Mouse (Mus musculus) hindbrain, postnatal 0 days (tissue): ENCODE measurements around the gene Prkg1. TPM values are rescaled to one million over a fixed set of nuclear protein-coding genes. Genes with fewer than 3 reads are reported as not detected.
A peak's percentile ranks its signal among the peaks of the same experiment; 100 is the strongest.

Source experiments
- ATAC-seq: fragments of 200-750 bp; cut with Nextera tagmentation; 2 replicates; pipeline ENCODE4 v1.8.0; 2017; ENCODE audit warnings: mild to moderate bottlenecking, moderate TSS enrichment, moderate library complexity
- DNase-seq: peaks from one replicate; pipeline ENCODE4 v3.0.0-alpha.2; 2015; ENCODE audit warnings: low spot score
- H3K27ac ChIP-seq: fragments of 300-500 bp; sonication (generic); 2 replicates; pipeline ENCODE4 v1.5.1; 2014; ENCODE audit warnings: mild to moderate bottlenecking
- H3K27me3 ChIP-seq: fragments of 300-500 bp; sonication (generic); 2 replicates; pipeline ENCODE4 v1.6.1; 2014; ENCODE audit warnings: low read length, mixed read lengths; ENCODE audit not compliant: insufficient read depth
- H3K36me3 ChIP-seq: fragments of 300-500 bp; sonication (generic); 2 replicates; pipeline ENCODE4 v1.6.1; 2014; ENCODE audit warnings: low read length, mixed read lengths; ENCODE audit not compliant: insufficient read depth
- H3K4me1 ChIP-seq: fragments of 300-500 bp; sonication (generic); 2 replicates; pipeline ENCODE4 v1.6.1; 2014; ENCODE audit warnings: antibody characterized with exemption, low read length, mixed read lengths; ENCODE audit not compliant: insufficient read depth
- H3K4me2 ChIP-seq: fragments of 300-500 bp; sonication (generic); 2 replicates; pipeline ENCODE4 v1.6.1; 2014; ENCODE audit warnings: low read depth, mild to moderate bottlenecking, low read length, moderate library complexity, mixed read lengths
- H3K4me3 ChIP-seq: fragments of 300-500 bp; sonication (generic); 2 replicates; pipeline ENCODE4 v1.5.1; 2014; ENCODE audit warnings: low read length
- H3K9ac ChIP-seq: fragments of 300-500 bp; sonication (generic); replicated peaks from 2 replicates; pipeline ENCODE4 v1.6.1; 2014; ENCODE audit warnings: mild to moderate bottlenecking, low read length, moderate library complexity, mixed read lengths
- H3K9me3 ChIP-seq: fragments of 300-500 bp; sonication (generic); 2 replicates; pipeline ENCODE4 v1.6.1; 2016; ENCODE audit warnings: low read length, mixed read lengths
- CTCF ChIP-seq: IDR thresholded peaks from 2 replicates; pipeline ENCODE4 v1.5.1; 2016; ENCODE audit warnings: antibody characterized with exemption, control low read depth, low read depth
- WGBS: fragments of 180-500 bp; shearing (Covaris S2); extraction: QIAGEN DNeasy Blood & Tissue Kit; methylation state at CpG from one replicate; pipeline ENCODE4 v1.1.7; 2014; 5-methylcytosine and 5-hydroxymethylcytosine counted together
- polyA plus RNA-seq: library from polyadenylated mRNA; unstranded; fragments of >200 nt; fragmentation: Nextera tagmentation; extraction: Ambion mirVana; gene quantifications from 2 replicates; pipeline ENCODE4 v1.2.1, GENCODE M21; 2015
- total RNA-seq: library from RNA; depleted of rRNA; stranded (reverse); fragments of >200 nt; gene quantifications from 2 replicates; pipeline ENCODE4 v1.2.3, GENCODE M21; 2014

Gene Prkg1
- total and polyA plus RNA-seq, 2 experiments from 2014 or later, result 5.3 to 8.6 TPM

DNA sequence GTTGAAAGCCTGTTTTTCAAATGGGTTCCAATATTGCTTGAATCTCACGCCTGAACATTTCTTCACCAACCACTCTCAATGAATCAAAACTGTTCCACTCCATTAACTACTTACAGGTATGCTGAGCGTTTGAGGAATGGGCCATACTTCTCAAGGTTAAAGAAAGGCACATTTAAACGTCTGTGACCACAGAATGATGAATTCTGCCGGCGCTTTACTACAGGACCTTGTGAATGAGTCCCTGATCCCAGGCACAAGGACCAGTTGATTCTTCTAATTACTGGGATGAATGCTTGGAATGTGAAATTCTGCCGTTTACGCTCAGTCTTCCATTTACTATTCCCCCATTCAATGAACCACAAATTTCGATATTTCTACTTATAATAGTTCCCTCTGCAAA is 632.2 kb downstream of the Prkg1 start:
- no peaks in the 10 kb centered on the region for H3K27me3 ChIP-seq
- no peak overlapping the region for H3K9ac ChIP-seq
- no peak overlapping the region for H3K4me3 ChIP-seq
- ATAC-seq (no peak), DNase-seq (no peak)
- no peak for TF ChIP-seq CTCF
- H3K9me3 ChIP-seq, result no peaks in the 10 kb centered on the region
- H3K4me1 ChIP-seq, result no peaks in the 10 kb centered on the region
- H3K36me3 ChIP-seq, result no peaks in the 10 kb centered on the region
- WGBS, result 81% methylated on average over 8 of the region's 8 CpGs
- H3K4me2 ChIP-seq, result no peak overlapping the region
- no peak overlapping the region for H3K27ac ChIP-seq

DNA sequence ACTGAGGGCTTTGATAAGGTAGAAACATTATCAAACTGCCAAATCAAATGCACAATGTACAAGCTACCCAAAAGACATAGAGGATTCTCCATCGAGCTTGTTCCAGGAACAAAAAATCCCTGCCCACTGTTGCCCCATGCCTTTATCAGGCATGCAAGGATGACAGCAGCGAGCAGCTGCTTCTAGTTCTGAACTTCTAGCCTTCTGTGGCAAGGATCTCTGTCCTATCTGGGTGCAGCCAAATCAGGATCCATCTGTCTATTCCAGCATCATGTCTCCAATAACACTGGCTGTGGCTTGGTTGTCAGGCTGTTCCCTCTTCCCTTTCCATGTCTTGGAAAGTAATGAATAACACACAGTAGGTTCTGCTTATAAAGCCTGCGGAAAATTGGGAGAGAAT is 640.2 kb downstream of the Prkg1 start:
- no peaks in the 10 kb centered on the region for H3K36me3 ChIP-seq
- H3K27ac ChIP-seq, result no peak overlapping the region
- no peak overlapping the region for H3K4me3 ChIP-seq
- no peak for DNase-seq
- no peaks in the 10 kb centered on the region for H3K9me3 ChIP-seq
- H3K4me2 ChIP-seq, result no peak overlapping the region
- H3K9ac ChIP-seq, result no peak overlapping the region
- no peak for ATAC-seq
- H3K4me1 ChIP-seq, result no peaks in the 10 kb centered on the region
- H3K27me3 ChIP-seq, result no peaks in the 10 kb centered on the region
- no peak for TF ChIP-seq CTCF
- 62% methylated on average over 3 of the region's 3 CpGs for WGBS

DNA sequence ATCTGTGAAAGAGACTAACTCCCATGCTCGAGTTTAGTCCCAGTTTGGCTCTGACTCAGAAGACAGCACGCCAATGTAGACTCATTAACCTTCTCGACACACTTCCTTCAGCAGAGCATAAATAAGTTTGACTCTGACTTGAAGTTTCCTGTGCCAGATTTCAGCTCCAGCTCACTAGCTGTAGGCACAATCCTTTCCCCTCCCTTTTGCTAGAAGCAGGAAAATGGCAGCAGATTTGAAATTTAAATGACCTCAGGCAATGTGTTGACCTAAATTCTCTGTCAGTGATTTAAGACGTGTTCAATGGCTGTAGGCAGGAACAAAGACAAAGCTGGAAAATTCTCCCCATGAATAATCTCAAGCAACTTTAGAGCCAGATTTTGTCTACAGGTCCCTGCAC is 650.1 kb downstream of the Prkg1 start:
- no peaks in the 10 kb centered on the region for H3K9me3 ChIP-seq
- H3K27ac ChIP-seq, result no peak overlapping the region
- no peak overlapping the region for H3K4me2 ChIP-seq
- no peak for TF ChIP-seq CTCF
- H3K4me1 ChIP-seq, result no peaks in the 10 kb centered on the region
- no peaks in the 10 kb centered on the region for H3K27me3 ChIP-seq
- no peak overlapping the region for H3K9ac ChIP-seq
- no peak overlapping the region for H3K4me3 ChIP-seq
- DNase-seq (peak; percentile 64), ATAC-seq (0 out of 2 replicates have a peak, but pooled peaks have one; percentile 32)
- no peaks in the 10 kb centered on the region for H3K36me3 ChIP-seq
- 18% methylated on average over 4 of the region's 4 CpGs for WGBS

DNA sequence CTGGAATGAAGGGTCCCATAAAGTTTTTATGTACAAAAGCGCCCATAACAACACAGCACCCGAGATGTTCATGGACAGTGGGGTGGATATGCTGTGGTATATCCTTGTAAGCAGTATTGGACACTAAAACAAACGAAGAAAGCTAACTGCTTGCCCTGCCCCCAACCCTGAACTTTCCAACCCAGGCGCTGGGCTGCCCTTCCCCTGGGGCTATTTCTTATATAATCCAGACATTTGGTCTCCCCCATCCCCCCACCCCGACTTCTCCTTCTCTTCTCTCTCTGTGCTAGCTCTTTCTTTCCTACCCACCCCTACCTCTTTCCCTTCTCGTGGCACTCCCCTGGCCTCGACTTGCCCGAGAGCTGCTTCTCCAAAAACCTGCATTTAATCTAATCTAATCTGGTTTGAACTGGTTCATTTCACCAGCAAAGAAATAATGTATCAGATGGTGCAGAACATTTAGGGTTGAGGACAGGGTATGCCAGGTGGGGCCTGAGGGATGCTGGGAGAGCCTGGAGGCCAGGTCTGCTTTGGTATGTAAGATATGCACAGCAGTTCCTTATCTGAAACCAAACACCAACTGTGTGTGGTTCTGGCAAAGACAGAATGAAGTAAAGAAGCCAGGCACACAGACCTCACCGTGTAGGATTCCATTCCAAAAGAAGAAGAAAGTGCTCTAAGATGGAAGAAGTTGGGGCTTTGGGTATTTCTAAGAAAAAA is 657.8 kb downstream of the Prkg1 start:
- H3K4me1 ChIP-seq, result no peaks in the 10 kb centered on the region
- no peak for DNase-seq
- H3K27me3 ChIP-seq, result no peaks in the 10 kb centered on the region
- H3K4me2 ChIP-seq, result no peak overlapping the region
- no peak for TF ChIP-seq CTCF
- no peak overlapping the region for H3K9ac ChIP-seq
- H3K36me3 ChIP-seq, result no peaks in the 10 kb centered on the region
- no peak overlapping the region for H3K27ac ChIP-seq
- H3K9me3 ChIP-seq, result no peaks in the 10 kb centered on the region
- no peak for ATAC-seq
- no peak overlapping the region for H3K4me3 ChIP-seq
- WGBS, result 49% methylated on average over 9 of the region's 9 CpGs

DNA sequence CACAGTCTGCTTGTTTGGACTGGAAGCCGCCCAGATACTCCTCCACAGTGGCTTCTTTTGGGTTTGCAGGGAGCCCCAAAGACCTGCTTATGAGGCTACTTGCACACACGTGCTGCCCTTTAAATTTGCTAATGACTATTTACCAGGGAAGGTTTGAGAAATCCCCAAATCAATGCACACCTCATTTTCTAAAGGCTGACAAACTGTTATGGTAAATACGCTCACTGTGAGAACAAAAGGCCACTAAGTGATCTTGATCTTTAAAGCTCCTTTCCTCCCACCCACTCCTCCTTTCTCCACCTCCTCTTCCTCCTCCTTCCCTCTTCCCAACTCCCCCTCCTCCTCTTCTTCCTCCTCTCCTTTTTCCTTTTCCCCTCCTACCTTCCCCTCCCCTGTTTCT is 658.8 kb downstream of the Prkg1 start:
- no peaks in the 10 kb centered on the region for H3K4me1 ChIP-seq
- no peaks in the 10 kb centered on the region for H3K36me3 ChIP-seq
- H3K9me3 ChIP-seq, result no peaks in the 10 kb centered on the region
- DNase-seq (no peak), ATAC-seq (no peak)
- no peak overlapping the region for H3K4me3 ChIP-seq
- no peaks in the 10 kb centered on the region for H3K27me3 ChIP-seq
- no peak overlapping the region for H3K9ac ChIP-seq
- TF ChIP-seq CTCF, result no peak
- H3K4me2 ChIP-seq, result no peak overlapping the region
- 42% methylated on average over 3 of the region's 3 CpGs for WGBS
- no peak overlapping the region for H3K27ac ChIP-seq

DNA sequence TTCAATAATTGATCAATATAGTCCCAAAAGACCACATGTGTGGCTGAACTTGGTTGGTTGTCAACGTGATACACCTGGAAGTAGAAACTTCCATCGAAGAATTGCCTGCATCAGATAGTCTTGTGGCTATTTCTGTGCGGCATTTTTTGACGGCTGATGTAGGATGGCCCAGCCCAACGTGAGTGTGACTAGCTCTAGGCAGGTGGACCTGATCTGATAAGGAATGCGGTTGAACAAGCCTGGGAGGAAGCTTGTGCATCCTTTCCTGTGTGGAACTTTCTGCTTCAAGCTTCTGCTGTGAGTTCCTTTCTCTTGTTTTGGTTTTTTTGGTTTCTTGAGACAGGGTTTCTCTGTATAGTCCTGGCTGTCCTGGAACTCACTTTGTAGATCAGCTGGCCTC is 660.1 kb downstream of the Prkg1 start:
- no peaks in the 10 kb centered on the region for H3K36me3 ChIP-seq
- H3K9ac ChIP-seq, result no peak overlapping the region
- H3K4me2 ChIP-seq, result no peak overlapping the region
- no peak for TF ChIP-seq CTCF
- no peak for ATAC-seq
- H3K27ac ChIP-seq, result no peak overlapping the region
- 88% methylated on average over 6 of the region's 6 CpGs for WGBS
- no peak for DNase-seq
- H3K4me1 ChIP-seq, result no peaks in the 10 kb centered on the region
- no peak overlapping the region for H3K4me3 ChIP-seq
- no peaks in the 10 kb centered on the region for H3K9me3 ChIP-seq
- H3K27me3 ChIP-seq, result no peaks in the 10 kb centered on the region

DNA sequence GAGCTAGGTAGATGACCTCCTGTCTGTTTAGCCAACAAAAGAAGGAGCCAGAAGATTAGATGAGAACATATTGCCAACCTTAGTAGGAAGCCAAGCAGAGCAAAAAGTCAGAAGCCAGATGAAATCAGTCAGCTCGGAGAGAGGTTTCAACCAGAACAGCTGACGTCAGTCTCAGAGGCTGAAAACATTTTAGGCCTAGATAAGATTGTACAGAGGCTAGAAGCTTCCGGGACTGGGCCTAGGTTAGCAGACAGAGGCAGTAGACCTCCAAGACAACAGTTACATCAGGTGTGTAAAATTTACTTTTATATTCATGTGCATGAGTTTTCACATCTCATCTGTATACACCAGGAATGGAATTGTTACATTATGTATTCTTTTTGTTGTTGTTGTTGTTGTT is 665.5 kb downstream of the Prkg1 start:
- no peak for TF ChIP-seq CTCF
- Histone ChIP-seq H3K9ac (no peak overlapping the region), H3K27ac (no peak overlapping the region), H3K27me3 (no peaks in the 10 kb centered on the region), H3K4me3 (no peak overlapping the region), H3K9me3 (no peaks in the 10 kb centered on the region), H3K4me2 (no peak overlapping the region), H3K4me1 (no peaks in the 10 kb centered on the region), H3K36me3 (no peaks in the 10 kb centered on the region)
- no peak for DNase-seq
- 82% methylated on average over 3 of the region's 3 CpGs for WGBS
- no peak for ATAC-seq
